Mouse (Mus musculus) liver, postnatal 0 days (tissue): ENCODE data around the gene Agap3.

Experiments
- CTCF ChIP-seq: sonication (generic); IDR thresholded peaks from 2 replicates; pipeline ENCODE4 v1.5.1; 2016; ENCODE audit warnings: antibody characterized with exemption, low read depth
- EP300 ChIP-seq: IDR thresholded peaks from 2 replicates; pipeline ENCODE4 v1.6.1; 2016; ENCODE audit warnings: antibody characterized with exemption, low read depth, mild to moderate bottlenecking

DNA sequence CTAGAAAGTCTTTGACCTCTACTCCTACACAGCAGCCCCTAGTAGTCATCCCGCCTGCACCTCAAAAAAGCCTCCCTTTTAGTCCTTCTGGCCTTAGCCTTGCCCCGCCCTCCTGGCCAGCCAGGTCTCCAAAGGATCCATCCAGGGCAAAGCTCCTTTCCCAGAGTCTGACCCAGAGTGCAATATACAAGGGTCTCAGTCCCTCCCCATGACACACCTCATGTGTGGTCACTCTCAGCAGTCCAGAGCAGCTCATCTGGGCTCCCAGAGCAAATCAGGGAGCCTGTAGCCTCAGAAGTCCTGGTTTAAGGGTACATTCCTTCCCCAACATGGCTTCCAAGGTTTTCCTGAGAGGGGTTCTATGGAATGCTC lies 99.3 kb downstream of the Agap3 start:
- TF ChIP-seq CTCF (no peak), EP300 (no peak)
